Mouse (Mus musculus) embryo, embryonic 10 days (tissue): Measurements from ENCODE around the gene Slc25a38.

ENCODE experiments used
- DNase-seq: peaks from one replicate; pipeline ENCODE4 v3.0.0-alpha.2; 2015; ENCODE audit warnings: low spot score

Gene Slc25a38

GRCm38 (mm10) chr9:120110211-120111018 lies at the start of gene Slc25a38:
TSS of gene Slc25a38 (plus strand) at chr9:120110374.
- DNase-seq, result peak; percentile 96

- no peak for DNase-seq
Observed at GRCm38 (mm10) chr9:120064317-120064716, 45.9 kb upstream of the Slc25a38 start.

- DNase-seq, result no peak
Observed at GRCm38 (mm10) chr9:120067609-120068008, 42.6 kb upstream of the Slc25a38 start.

- DNase-seq, result no peak
Observed at GRCm38 (mm10) chr9:120068047-120068446, 42.1 kb upstream of the Slc25a38 start.

- DNase-seq, result no peak
Observed at GRCm38 (mm10) chr9:120069779-120070178, 40.4 kb upstream of the Slc25a38 start, which contains the start of gene Cx3cr1. TSS of gene Cx3cr1 (minus strand) at chr9:120069879.

GRCm38 (mm10) chr9:120071251-120071650 lies 38.9 kb upstream of the Slc25a38 start:
- no peak for DNase-seq

GRCm38 (mm10) chr9:120073169-120073568 lies 37.0 kb upstream of the Slc25a38 start:
- DNase-seq, result peak; percentile 89

- no peak for DNase-seq
Observed at GRCm38 (mm10) chr9:120074516-120074915, 35.7 kb upstream of the Slc25a38 start.

- no peak for DNase-seq
Observed at GRCm38 (mm10) chr9:120078241-120078640, 31.9 kb upstream of the Slc25a38 start.

- DNase-seq, result no peak
Observed at GRCm38 (mm10) chr9:120079901-120080300, 30.3 kb upstream of the Slc25a38 start.

- no peak for DNase-seq
Observed at GRCm38 (mm10) chr9:120080546-120081108, 29.5 kb upstream of the Slc25a38 start.

- peak; percentile 24 for DNase-seq
Observed at GRCm38 (mm10) chr9:120081247-120081646, 28.9 kb upstream of the Slc25a38 start.

GRCm38 (mm10) chr9:120081967-120082366 lies 28.2 kb upstream of the Slc25a38 start:
- no peak for DNase-seq

- DNase-seq, result no peak
Observed at GRCm38 (mm10) chr9:120082691-120083090, 27.5 kb upstream of the Slc25a38 start.

GRCm38 (mm10) chr9:120083158-120083894 lies 26.8 kb upstream of the Slc25a38 start:
- DNase-seq, result no peak

- no peak for DNase-seq
Observed at GRCm38 (mm10) chr9:120084406-120084805, 25.8 kb upstream of the Slc25a38 start.

GRCm38 (mm10) chr9:120089125-120089524 lies 21.0 kb upstream of the Slc25a38 start:
- DNase-seq, result no peak

GRCm38 (mm10) chr9:120091086-120091485 lies 19.1 kb upstream of the Slc25a38 start:
- no peak for DNase-seq

- no peak for DNase-seq
Observed at GRCm38 (mm10) chr9:120091696-120092238, 18.4 kb upstream of the Slc25a38 start, which contains the start of gene Ccr8. TSS of gene Ccr8 (plus strand) at chr9:120092114.

GRCm38 (mm10) chr9:120093701-120094100 lies 16.5 kb upstream of the Slc25a38 start:
- no peak for DNase-seq

- no peak for DNase-seq
Observed at GRCm38 (mm10) chr9:120095886-120096285, 14.3 kb upstream of the Slc25a38 start.

GRCm38 (mm10) chr9:120098682-120099081 lies 11.5 kb upstream of the Slc25a38 start:
- DNase-seq, result peak; percentile 88
